Mouse (Mus musculus) CD4-positive helper T cell, adult 2 months (primary cell): ENCODE measurements around the gene Map7d1.
"Not testable (repeated sequence)": the region's sequence is repeated elsewhere in the genome, so short reads cannot be mapped to it uniquely, and the experiment has no call there.

Experiments used
- DNase-seq: peaks from one replicate; pipeline ENCODE4 v3.0.0-alpha.2; 2012; ENCODE audit warnings: low read depth, missing footprints, low spot score

Gene Map7d1

DNA sequence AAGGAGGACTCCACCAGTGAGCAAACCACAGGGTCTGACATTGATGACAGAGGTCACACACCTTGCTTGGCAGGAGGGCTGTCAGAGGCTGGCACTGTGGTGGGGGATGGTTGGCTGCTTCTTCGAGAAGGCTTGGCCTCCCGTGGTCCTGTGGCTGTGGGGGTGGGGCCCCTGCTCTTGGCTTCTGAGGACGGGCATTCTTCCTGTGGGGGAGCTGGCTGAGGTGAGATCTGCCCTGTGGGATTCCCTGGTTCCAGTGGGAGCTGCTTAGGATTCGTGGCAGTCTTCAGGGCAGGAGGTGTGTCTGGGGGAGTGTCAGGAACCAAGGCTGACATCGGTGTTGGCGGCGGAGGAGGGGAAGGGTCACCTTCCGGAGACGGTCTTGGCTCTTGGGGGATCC lies 14.2 kb downstream of the Map7d1 start:
- no peak for DNase-seq

DNA sequence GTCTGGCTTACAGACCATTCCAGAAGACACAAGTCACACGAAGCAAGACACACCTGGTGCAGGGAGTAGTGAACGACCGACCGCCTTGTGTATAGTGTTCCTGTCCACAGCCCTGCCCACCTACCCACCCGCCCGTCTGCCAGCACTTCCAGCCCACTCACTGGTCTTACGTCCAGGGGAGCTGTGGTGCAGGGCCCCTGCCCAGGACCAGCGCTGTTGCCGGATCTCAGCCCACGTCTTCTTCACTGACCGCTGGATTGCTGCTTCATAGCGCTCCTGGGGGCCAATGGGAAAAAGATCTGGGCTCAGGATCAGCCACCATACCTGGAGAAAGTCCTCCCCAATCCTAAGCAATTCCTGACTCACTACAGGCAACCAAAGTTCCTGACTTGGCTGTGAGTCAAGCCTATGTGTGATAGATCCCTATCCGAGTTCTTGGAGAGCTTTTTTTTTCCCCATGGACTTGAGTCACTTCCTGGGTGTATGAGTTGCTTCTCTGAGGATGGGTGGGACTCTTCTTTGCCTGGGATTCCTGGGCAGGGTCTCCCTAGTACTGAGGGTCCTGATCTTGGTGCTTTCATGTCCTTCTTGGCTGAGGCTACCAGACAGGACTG lies 16.2 kb downstream of the Map7d1 start:
- DNase-seq, result no peak

DNA sequence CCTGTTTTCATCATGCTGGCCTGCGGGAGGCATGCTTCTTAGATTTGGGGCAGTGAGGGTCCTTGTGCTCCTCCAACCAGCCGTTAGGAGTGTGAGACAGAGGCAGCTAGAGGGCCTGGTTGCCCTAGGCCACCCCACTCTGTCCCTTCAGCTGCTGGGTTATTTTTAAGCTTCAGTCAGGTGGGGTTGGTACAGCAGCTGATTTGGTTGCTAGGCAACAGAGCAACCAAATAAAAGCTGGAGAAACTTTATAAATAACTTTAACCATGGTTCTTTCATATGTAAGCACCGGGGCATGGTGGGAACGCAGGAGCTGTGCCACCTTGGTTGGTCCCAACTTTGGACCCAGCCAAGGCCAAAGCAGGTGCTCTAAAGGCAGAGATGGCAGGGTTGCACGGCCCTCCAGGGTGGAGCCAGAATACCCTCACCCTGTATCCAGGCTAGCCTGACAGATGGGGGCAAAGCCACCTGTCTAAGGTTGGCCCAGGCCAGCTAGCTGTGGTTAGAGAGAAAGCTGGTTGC lies 18.4 kb downstream of the Map7d1 start:
- peak; percentile 29 for DNase-seq

DNA sequence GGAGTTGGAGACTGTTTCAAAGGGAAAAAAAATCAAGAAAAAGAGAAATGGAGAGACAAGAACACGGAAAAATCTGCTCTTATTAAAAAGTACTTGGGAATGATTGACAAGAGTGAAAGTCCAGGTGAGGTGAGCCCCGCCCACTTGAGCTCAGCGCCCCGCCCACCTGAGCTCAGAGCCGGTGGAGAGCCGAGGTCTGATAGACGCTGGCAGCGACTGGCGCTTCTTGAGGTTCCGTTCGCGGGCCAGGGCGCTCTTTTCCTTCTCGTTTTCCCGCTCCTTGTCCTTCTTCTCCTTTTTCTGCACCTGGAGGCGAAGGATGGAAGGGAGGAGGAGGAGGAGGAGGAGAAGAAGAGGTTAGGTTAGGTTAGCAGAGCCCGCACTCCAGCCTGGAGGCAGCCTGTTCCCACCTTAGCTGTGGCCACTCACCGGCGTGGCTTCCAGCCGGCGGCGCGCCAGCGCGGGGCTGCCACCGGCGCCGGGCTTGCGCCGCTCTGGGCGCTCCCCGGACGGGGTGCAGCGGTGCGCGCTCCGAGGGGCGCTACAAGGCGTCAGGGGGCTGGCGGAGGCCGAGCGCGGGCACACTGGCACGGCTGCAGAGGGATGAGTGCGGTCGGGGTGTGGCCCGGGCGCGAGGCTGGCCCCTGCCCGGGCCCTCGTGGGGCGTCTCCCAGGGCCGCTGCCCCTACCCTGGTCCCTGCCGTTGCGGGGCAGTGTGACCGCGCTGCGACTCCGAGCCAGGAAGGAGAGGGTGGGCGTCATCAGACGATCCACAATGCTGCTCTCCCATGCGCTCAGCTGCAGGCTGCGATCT lies 19.5 kb downstream of the Map7d1 start:
- DNase-seq, result no peak

DNA sequence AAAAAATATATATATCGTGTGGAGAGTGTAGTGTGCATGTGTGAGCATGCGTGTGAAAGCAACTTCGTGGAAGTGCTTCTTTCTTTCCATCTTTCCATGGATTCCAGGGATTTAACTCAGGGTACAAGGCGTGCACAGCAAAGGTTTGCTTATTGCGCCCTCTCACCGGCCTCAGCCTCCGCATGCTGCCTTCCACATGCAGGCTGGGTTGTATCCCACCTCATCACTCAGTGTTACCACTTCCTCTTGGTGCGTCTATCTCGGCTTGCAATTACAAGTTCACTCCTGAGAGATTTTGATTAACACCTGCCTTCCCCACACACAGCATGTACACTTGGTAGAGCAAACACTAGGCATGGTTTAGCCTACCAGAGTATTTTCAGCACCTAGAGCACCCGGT lies 21.0 kb downstream of the Map7d1 start:
- peak; percentile 35 for DNase-seq

DNA sequence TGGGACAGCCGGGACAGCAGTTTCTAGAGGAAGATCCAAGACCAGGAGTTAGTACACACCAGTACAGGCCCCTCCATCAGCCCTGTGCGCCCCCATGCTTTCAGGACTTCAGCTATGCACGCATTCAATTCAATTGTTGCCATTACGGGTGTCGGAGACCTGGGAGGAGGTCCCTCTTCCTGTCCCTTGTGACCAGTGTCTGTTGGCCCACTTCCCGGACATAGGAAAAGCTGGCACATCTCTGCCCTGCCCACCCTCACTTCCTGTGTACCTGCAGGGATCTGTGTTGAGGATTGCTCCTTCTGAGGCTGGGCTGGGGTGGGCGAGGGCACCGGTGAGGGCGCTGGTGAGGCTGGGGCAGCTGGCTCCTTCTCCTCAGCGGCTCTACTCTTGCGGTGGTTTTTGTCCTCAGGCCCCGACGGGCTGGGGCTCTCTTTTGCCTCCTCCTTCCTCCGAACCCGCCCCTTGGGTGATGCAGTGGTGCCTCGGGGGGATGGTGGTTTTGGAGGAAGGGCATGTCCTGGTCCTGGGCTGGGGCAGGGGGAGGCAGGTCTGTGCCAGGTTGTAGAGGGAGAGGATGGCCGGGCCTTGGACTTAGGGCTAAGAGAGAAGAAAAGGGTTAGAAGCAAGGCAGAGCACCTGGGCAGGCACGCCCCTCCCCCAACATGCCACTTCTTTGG lies 21.5 kb downstream of the Map7d1 start:
- DNase-seq, result no peak

DNA sequence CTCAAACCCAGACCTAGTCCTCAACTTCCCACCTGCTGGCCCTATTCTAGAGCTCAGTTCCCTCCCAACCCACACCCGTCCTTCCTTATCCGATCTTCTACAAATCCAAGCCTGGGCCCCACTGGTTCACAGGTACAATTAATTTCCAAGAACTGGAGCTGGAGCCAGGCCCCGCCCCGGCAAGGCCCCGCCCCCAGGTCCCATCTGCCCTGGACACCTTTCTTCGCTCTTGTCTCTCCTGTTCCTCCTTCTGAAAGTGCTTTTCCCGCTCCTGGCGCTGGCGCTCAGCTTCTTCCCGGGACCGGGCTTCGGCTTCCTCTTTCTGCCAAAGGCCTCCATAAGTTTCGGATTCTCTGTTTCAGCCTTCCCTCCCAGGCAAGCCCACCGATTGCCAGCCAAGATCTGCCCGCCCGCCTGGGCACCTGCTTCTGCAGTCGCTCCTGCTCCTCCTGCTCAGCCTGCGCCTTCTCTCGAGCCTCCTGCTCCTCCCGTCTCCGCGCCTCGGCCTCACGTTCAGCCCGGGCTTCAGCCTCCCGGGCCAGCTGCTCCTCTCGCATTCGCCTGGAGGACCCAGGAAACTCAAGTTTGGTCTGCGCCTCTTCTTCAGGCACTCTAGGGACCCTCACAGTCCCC lies 22.4 kb downstream of the Map7d1 start:
- DNase-seq, result no peak

DNA sequence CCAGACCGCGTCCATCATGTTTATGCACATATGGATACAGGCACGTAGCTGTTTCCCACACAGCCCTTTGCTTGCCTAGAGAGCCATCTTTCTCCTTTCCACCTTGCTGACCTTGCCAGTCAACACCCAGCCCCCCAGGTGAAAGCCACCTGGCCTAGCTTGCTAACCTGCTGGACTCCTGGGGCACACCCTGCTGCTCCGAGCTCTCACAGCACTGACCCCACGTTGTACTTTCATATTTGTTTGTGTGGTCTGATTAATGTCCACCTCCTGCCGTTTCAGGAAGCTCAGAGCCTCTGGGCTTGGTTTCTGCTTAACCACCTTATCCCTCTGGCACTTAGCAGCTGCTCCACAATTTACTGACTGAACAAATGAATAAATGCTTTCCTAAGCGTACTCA lies 26.2 kb downstream of the Map7d1 start:
- DNase-seq, result no peak

DNA sequence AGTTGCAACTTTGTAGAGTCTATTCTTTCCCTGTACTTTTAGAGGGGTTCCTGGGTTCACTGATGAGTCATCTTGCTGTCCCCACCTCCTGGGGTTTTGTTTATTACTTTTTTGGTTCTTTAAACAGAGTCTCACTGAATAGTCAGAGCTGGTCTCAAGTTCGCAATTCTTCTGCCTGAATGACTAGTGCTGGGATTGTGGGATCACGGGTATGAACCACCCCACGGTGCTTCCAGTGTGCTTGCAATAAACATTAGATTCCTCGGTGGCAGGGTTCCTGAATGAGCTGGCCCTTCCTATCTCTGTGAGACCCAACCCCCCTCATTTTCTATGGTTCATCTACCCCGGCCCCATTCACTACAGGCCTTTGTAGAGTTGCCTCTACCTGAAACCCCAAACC lies 28.0 kb downstream of the Map7d1 start:
- DNase-seq, result no peak

DNA sequence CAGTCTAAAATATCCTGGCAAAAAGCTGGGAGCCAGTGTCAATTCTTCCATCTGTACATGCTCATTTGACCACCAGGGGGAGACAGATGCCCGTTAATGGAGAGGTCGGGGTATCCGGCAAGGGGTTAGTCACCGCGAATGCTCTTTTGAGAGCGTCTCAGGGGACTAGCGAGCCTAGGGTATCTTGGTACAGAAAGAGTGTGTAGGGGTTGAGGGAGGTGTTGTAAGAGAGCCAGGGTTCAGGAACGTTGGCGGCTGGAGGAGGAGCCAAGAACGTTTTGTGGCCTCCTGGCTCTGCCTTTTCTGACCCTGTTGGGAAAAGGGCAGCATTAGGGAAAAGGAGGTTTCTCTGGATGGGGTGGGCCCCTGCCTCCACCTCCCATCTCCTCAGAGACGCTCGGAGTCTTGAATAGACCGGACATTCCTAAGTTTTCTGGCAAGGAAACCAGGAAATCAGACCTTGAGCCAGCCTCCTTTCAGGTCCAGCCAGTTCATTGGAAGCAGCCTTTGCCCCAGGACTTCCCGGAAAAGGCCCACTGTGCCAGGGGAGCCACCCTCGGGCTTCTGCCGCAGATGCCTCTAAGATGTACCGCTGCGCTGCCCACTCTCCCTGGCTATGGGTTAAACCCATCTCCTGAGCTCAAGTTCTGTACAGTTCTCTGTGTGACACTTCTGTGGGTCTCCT lies 28.9 kb downstream of the Map7d1 start:
- DNase-seq, result peak; percentile 79

DNA sequence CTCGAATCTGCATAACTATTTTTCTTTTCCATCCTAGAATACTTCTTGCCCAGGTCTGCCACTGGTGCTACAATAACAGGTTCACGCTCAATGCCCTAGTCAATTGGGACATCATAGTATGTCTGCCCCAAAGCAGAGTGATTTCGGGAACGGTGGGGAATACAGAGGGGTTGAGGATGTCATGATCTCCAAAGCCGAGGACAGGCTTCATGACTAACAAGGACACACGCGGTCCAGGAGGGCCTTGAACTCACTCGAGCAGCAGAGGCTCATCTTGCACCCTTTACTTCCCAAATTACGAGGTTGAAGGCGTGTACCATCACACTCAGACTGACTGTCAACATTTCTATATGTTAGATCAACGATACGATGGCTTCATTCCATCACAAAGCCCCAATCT lies 29.5 kb downstream of the Map7d1 start:
- no peak for DNase-seq

DNA sequence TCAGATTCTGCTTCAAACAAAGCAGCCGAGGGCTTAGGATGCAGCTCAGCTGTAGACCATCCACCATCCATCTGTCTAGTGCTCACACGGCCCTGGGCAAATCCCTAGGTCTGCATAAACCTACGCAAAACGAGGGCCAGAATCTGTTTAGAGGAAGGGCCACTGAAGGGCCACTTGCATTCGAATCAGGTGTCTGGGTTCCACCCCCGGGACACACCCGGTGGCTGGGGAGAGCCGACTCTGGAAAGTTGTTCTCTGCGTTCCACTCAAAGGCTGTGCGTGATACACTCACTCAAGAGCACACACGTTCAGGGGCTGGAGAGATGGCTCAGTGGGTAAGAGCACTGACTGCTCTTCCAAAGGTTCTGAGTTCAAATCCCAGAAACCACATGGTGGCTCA lies 33.5 kb downstream of the Map7d1 start:
- DNase-seq, result no peak

DNA sequence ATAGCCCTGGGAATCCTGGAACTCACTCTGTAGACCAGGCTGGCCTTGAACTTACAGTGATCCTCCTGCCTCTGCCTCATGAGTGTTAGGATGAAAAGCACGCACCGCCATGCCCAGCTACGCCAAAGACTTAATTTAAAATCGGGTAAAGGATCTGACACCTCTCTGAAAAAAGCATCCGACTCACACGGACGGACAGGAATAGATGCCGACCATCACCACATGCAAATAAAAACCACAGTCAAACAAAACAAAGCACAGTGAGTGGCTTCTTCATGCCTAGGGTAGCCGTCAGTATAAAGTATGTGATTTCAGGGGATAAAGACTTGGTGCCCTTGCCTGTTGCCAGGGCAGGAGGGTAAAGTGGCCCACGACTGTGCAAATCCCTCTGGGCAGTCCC lies 36.1 kb downstream of the Map7d1 start:
- no peak for DNase-seq

DNA sequence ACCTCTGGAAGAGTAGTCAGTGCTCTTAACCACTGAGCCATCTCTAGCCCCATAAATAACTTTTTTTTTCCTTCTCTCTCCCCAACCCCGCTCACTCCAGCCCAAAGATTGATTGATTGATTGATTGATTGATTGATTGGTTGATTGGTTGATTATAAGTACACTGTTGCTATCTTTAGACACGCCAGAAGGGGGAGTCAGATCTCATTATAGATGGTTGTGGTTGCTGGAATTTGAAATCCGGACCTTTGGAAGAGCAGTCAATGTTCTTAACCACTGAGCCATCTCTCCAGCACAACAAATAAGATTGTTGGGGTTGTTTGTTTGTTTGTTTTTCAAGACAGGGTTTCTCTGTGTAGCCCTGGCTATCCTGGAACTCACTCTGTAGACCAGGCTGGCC lies 36.6 kb downstream of the Map7d1 start:
- not testable (repeated sequence) for DNase-seq

DNA sequence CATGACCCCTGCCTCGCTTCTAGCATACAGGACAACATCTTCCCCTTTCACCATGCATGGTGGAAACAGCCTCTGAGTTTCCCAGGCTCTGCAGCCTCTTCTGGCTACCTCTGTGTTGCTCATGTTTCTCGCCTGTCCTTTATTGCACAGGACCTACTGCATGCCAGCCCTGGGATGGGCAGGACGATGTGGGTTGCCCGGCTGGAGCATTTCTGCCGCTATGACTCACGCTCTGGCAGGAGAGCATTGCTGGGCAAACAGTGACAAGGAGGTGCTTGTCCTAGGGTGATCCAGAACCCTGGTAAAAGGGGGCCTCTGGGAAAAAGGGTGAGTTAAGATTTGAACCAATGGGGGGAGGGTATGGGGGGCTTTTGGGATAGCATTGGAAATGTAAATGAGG lies 38.4 kb downstream of the Map7d1 start:
- no peak for DNase-seq

DNA sequence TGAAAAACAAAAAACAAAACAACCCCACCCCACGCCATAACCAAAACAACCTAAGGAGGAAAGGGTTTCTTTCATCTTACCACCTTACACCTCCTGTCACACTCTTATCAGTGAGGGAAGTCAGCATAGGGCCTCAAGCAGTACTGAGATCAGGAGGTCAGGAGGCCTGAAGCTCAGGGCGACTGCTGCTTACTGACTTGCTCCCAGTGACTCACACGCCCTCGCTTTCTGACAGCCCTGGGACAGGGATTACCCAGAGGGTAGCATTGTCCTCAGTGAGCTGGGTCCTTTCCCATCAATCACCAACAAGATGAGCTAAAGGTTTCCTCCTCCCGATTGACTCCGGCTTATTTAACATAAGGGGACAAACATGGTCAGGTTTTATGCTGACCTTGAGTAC lies 49.1 kb downstream of the Map7d1 start:
- DNase-seq, result peak; percentile 71

DNA sequence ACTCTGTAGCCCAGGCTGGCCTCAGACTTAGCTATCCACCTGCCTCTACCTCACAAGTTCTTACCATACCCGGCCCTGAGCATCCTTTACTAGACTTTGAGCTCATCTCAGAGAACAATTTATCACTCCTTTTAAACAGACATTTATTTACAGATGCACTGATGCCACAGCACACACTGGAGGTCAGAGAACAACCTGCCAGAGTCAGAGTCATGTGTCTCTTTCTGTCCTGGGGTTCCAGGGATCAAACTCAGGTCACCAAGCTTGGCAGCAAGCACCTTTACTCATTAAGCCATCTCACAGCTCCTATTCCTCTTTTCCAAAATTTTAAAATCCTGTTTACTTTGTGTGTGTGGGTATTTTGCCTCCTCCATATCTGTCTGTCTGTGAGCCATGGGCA lies 50.8 kb downstream of the Map7d1 start:
- no peak for DNase-seq

DNA sequence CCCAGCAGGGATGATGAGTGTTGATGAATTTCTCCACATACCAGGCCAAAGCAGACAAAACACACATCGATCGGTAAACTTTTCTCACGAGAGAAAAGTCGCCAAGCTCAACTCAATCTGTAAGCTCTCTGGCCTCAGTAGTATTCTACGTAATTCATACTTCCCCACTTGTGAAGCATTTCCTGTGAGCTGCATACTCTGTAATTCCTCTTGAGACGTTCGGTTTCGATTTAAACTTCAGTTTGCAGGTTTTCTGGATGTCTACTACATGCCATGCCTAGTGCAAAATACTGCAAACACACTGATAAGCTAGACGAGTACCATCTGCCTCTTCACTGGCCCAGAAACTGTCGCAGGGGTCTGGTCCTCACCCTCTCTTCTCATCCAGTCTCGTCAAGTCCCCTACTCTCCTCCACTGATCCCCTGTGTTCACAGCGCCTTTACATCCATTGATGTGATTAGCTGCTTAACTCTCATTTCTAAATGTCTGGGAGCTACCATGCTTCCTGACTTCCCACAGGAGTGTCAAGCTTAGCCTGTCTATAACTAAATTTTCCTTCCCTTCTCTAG lies 51.4 kb downstream of the Map7d1 start:
- DNase-seq, result peak; percentile 68

DNA sequence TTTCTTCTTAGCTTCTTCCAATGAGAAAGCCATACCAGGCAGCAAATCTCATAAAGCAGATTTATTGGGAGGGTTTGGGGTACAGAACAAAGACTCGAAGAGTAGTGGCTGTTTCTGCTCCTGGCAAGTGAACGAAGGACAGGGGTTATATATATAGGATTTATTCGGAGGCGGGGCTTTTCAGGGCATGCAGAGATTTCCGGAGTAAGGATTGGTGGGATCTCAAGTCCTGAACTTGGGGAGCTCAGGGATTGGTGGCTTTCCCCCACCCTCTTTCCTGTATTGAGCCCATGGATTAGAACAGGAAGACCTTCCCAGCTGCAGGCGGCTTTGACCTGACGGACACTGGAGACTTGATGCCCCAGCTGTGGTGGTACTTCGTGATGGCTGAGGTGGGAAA lies 52.1 kb downstream of the Map7d1 start:
- no peak for DNase-seq

DNA sequence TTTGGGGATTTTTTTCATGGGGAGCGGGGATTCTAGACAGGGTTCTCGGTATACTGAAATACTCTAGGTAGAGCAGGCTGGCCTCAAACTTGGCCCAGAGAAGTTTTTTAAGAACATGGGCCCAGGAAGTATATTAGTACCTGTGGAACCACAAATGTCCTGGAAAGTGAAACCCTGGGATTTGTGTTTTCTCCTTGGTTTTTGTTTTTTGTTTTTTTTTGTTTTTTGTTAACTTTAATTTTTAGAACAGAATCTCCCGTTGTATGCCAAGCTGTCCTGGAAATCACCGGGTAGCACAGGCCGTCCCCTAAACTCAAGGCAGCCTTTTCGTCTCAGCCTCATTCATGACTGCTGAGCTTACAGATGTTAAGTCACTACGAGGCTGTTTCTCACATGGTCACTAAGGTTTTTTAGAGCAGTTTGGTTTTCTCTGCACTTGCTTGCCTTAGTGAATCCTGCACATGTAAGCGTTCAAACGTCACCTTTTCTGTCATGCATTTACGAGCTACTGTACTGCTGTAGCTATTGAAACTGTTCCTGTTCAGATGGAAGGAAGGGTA lies 52.7 kb downstream of the Map7d1 start:
- DNase-seq, result peak; percentile 15
